Mouse (Mus musculus): ENCODE measurements at regions not wholly inside any gene's neighbourhood (a gene's known extent, or its start where the extent isn't known, plus 50 kb on each side); places are given as distances from the start of the nearest gene placed in this dataset.

GRCm38 (mm10) chr1:167981292-167981691 lies 292.3 kb downstream of the Lmx1a start:
- TF ChIP-seq CTCF (IDR thresholded peaks at IDR 0.05; ENCODE audit: low read depth): no peak
- no peak for TF ChIP-seq EP300 (IDR thresholded peaks at IDR 0.05; ENCODE audit: low read depth)
